Mouse (Mus musculus) frontal cortex, adult 2 months (tissue): ENCODE data around the gene Tmcc2. TPM values are rescaled to one million over a fixed set of nuclear protein-coding genes. Genes with fewer than 3 reads are reported as not detected.

Source experiments
- DNase-seq, 2 experiments: peaks; one replicate each; pipeline ENCODE4 v3.0.0; 2022; ENCODE audit warnings: low spot score in 1 of 2; ENCODE audit errors: extremely low spot score in 1 of 2
- polyA plus RNA-seq: library from polyadenylated mRNA; depleted of rRNA; stranded (reverse); fragments of >200 nt; gene quantifications from 2 replicates; pipeline ENCODE4 v1.2.3, GENCODE M21; 2012

Tmcc2 gene
- polyA plus RNA-seq, 1 experiment, result 131 TPM

DNA sequence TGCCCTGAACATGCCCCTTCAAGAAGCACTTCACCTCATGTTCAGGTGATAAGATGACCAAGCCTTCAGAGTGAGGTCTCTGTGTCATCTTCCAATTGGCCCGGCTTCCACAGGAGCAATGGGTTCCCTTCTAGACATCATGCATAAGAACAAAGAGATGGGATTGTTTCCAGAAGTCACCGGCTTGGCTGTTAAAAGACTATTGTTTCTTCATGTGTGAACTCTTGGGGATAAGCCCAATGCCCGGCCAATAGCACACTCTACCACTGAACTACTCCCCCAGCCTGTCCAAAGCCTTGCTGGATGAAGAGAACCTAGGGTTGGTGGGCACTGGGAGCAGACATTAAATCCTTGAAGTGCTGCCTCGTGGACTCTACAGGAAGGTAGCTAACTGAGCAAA lies 45.6 kb downstream of the Tmcc2 start:
- DNase-seq, result no peak

DNA sequence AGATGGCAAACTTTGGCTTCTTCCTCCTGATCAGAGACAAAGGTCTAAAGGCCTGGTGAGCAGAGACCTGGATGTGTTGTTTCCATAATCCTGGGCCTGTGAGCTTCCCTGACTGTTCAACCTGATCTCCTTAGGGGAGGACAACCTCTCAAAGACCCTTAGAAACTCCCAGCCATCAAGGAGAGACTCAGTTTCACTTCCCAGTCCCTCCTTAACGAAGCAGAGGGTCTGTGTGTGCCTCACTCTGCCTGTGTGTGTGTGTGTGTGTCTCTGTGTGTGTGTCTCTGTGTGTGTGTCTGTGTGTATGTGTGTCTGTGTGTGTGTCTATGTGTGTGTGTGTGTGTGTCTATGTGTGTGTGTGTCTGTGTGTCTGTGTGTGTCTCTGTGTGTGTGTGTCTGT lies 47.4 kb downstream of the Tmcc2 start:
- DNase-seq, result no peak

DNA sequence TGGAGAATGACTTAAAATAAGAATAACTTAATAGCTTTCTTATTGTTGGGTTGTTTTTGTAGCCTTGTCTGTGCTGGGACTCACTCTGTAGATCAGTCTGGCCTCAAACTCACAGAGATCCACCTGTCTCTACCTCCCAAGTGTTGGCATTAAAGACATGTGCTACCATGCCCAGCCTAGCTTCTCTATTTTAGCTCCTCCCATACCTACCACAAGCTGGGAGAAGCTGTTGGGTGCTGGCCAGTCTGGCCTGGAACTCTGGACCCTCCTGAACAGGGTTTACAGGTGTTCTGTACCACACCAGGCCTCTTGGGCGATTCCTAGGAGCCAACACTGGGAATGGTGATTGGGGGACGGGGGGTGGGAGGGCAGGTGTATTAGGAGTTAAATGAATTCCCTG lies 47.9 kb downstream of the Tmcc2 start:
- no peak for DNase-seq

- no peak for DNase-seq
These were observed 48.6 kb downstream of the Tmcc2 start for GRCm38 (mm10) chr1:132342518-132342917.

DNA sequence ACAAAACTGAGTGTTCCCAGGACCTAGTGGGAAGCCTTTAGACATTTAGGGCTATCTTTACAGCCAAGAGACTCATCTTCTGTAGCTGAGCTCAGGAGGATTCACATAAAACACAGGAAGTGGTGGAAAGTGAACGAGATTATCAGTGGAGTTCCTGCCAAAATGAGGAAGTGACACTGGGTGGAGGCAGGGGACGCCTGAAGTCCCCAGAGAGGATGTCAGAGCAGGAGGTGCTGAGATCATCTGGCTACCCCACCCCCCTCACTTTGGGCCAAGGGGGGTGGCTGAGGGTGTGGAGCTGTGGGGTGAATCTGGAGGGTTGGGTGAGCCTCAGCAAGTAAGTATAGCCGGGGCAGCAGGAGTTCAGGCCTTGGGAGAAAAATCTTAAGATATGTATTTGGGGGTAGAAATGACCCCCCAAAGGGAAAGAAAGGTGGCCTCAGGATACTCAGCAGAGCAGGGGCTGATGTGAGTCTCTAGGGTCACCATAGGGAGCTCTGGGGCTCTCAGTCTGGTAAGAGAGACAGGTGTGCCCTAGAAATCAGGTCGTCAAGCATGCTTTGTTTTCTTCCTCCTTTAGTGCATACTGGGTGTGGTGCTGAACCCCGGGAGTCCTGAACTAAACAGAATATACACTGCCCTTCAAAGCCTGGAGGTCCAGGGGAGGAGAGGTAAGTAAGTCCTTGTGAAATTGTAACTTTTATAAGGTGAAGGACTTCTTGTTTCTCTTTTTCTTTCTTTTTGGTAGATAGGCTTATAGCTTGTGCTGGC lies 49.2 kb downstream of the Tmcc2 start:
- no peak for DNase-seq

DNA sequence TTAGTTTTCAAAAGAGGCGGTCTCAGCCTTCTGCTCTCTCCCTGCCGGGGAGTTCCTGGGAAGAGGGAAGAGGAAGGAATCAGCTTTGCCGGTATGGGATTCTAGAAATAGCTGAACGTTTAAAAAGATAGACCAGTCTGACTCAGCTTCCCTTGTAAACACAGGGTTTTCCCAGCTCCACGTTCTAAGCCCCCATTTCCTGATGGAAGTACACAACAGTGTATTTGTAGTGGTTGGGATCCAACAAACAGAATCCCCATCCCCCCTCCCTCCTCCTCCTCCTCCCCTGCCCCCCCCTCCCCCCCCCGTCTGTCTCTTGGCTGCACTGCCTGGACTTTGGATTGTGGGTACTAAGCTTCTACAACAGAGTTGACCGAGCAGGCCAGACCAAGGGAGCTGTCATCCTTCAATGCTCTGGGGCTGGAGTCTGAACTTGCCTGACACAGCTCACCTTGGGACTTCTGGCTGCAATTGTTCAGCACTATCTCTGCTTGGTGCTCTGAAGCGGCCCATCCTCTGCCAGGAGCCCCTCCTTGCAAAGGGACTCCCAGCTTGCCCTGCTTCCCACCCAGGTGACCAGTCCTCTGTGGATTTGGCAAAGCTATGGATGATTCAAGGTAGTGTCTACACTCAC lies 52.9 kb downstream of the Tmcc2 start:
- DNase-seq, result no peak

- DNase-seq, result no peak
These were observed 54.2 kb downstream of the Tmcc2 start for GRCm38 (mm10) chr1:132336921-132337320.

- DNase-seq, result no peak
These were observed 55.6 kb downstream of the Tmcc2 start for GRCm38 (mm10) chr1:132335378-132335965.

- no peak for DNase-seq
These were observed 56.8 kb downstream of the Tmcc2 start for GRCm38 (mm10) chr1:132334178-132334801.

GRCm38 (mm10) chr1:132333675-132334141 lies 57.4 kb downstream of the Tmcc2 start:
- no peak for DNase-seq

GRCm38 (mm10) chr1:132333201-132333600 lies 57.9 kb downstream of the Tmcc2 start:
- no peak for DNase-seq

DNA sequence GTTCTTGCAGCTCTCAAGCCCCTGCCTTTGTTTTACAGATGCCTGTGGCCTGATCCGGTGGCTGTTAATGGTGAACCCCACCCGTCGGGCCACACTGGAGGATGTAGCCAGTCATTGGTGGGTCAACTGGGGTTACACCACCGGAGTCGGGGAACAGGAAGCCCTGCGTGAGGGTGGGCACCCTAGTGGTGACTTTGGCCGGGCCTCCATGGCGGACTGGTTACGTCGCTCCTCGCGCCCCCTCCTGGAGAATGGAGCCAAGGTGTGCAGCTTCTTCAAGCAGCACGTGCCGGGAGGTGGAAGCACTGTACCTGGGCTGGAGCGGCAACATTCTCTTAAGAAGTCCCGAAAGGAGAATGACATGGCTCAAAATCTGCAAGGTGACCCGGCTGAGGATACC lies 59.8 kb downstream of the Tmcc2 start:
- DNase-seq, result no peak

GRCm38 (mm10) chr1:132330397-132330796 lies 60.7 kb downstream of the Tmcc2 start:
- DNase-seq, result no peak

DNA sequence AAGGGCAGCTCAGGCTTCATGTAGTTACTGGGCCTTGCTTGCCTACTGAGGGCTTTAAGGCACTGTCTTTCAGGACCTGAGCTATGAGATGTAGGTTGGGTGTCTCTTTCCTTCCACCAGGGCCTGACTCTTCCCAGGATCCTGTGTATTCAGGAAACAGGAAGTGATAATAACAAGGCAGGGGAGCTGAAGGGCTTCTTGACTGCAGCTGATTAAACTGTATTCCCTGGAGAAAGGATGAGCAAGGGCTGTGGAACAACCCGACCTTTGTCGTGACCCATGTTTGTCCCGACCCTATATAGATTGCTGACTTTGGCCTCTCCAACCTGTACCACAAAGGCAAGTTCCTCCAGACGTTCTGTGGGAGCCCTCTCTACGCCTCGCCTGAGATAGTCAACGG lies 61.4 kb downstream of the Tmcc2 start:
- no peak for DNase-seq

DNA sequence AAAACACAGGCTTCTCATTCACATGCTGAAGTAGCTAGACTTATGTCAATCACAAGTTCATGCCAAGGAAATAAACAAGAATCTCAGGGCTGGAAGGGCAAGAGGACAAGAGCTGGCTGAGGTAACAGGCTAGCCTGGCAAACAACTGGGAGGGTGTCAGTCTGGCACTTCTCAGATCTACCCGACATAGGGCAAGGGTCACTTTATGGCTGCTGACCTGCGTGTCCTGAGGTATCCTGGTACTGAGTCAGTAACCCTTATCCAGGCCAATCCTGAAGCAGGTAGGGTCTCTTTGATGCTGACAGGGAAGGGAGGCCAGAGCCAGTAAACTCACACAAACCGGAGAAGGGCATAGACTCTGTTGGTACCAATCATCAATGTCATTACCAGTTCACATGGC lies 62.5 kb downstream of the Tmcc2 start:
- no peak for DNase-seq

- no peak for DNase-seq
These were observed 63.6 kb downstream of the Tmcc2 start for GRCm38 (mm10) chr1:132327477-132327876.

DNA sequence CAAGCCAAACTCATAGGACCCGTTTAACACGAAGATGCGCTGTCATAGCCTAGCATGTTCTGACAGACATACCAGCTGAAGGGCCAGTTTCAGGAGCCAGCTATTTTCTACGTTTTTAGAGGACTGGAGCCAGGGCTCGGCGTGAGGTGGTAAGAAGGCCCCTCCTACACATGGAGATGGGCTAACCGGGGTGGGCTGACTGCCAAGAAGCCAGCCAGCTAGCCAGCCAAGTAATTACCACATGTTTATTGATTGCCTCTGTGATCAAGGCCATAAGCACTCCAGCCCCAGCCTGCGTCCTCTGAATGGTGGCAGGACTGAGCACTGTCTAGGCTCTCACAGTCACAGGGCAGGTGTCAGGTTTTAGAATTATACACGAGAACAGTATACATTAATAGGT lies 64.3 kb downstream of the Tmcc2 start:
- DNase-seq, result no peak

- no peak for DNase-seq
These were observed 68.2 kb downstream of the Tmcc2 start for GRCm38 (mm10) chr1:132322711-132323542.

DNA sequence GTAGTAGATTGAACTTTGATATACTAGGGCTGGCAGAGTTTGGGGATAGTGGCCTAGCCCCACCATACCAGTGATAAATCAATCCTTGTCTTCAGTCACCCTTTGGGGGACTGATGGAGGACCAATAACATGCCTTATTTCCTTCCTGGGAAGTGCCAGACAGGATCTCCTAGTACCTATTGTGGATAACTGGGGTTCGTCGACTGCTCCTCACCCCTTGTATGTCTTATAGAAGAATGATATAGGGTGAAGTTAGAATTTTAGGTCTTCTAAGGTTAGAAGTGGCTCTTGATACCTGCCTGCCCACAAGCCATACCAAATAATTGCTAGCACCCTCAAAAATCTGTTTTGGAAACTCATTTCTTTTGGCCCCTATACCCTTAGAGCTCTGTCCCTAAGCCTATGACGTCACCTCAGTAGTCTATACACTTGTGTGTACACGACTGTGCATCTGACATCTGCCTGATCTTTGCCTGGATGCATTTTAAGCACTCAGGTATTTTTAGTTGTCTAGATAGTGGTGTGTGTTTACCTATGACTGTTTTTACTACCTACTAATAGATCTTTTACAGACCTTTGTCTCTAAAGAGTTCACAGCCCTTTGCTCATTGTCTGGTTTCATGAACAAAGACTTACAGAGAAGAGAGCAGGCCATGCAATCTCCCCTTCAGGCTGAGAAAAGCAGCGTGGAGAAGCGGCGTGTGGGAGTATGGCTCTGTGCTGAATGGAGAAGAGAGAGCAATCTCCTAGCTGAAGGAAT lies 69.1 kb downstream of the Tmcc2 start:
- DNase-seq, result no peak

DNA sequence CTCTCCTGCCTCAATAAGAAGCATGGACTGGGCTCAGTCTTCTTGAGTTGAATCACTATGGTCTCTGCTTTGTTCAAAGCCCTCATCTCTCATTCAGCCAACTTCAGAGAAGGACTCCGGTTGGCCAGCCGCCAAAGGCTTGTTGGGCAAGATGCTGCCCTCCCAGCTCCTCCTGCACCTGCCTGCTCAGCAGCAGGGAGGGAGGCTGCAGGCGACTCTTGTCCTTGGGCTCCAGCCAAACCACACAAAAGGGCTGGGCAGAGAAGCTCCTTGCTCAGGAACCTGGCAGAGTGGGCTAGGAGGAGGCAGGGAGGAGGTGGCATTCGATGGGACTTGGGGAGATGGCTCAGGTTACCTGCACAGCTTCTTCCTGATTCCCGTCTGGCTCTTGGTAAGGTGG lies 71.8 kb downstream of the Tmcc2 start:
- no peak for DNase-seq
